Mouse (Mus musculus) spleen, adult 12 weeks (tissue): Measurements from ENCODE around the gene Ppdpf.

ENCODE experiments used
- DNase-seq: peaks from one replicate; pipeline ENCODE4 v3.0.0; 2022; ENCODE audit warnings: low spot score

The Ppdpf gene

GRCm38 (mm10) chr2:181218881-181219485 is 31.9 kb downstream of the Ppdpf start:
- no peak for DNase-seq

- peak; percentile 70 for DNase-seq
Observed at GRCm38 (mm10) chr2:181219538-181220216, 32.6 kb downstream of the Ppdpf start, which contains the start of gene Fndc11. TSS of gene Fndc11 (plus strand) at chr2:181220013.

GRCm38 (mm10) chr2:181220361-181220760 is 33.3 kb downstream of the Ppdpf start:
- DNase-seq = no peak

GRCm38 (mm10) chr2:181224994-181225393 is 37.9 kb downstream of the Ppdpf start:
- no peak for DNase-seq

- DNase-seq = no peak
Observed at GRCm38 (mm10) chr2:181227122-181227521, 40.1 kb downstream of the Ppdpf start.

GRCm38 (mm10) chr2:181228335-181228734 is 41.3 kb downstream of the Ppdpf start:
- no peak for DNase-seq

GRCm38 (mm10) chr2:181231171-181231570 is 44.1 kb downstream of the Ppdpf start:
- no peak for DNase-seq

- DNase-seq = no peak
Observed at GRCm38 (mm10) chr2:181233443-181233842, 46.4 kb downstream of the Ppdpf start.

- DNase-seq = no peak
Observed at GRCm38 (mm10) chr2:181234680-181235079, 47.6 kb downstream of the Ppdpf start.

- no peak for DNase-seq
Observed at GRCm38 (mm10) chr2:181235681-181236566, 48.9 kb downstream of the Ppdpf start.

GRCm38 (mm10) chr2:181237251-181238014 is 50.4 kb downstream of the Ppdpf start:
- no peak for DNase-seq

GRCm38 (mm10) chr2:181238091-181238610 is 51.1 kb downstream of the Ppdpf start:
- no peak for DNase-seq
